Comparison of ENCODE assay signal across 36 mouse cellular contexts in the genomic region with DNA sequence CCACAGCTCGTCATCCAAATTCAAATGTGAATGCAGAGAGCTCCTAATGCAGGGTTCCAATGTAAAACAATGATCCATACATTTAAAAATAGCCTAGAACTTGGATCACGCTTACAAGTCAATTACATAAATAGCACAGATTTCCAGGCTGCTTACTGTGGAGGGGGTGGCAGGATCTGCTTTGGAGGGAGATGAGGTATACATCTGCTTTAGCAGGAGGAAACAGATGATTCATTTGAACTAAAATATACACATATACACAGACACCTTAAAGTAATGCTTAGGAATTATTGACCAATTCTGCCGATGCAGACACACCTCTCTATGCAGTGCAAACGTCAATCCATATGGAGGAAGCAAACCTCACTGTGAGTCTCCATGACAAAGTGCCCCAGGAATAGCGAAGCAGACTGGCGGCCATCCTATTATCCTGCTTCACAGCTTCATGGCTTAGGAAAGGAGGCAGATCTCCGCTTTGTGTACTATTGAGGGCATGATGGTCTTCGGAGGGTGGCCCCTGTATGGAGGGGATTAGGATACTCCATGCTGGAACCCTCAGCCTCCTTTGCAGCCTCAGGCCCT. TPM values are rescaled to one million over a fixed set of nuclear protein-coding genes. Genes with fewer than 3 reads are reported as not detected.
DNase-seq lines count a peak whose midpoint lies in the region; ATAC-seq lines count a peak whose summit lies in the region.
"Had no signal": no experiment of that assay in that cellular context is flagged by ENCODE, and none has a peak within 500 bp of the region (broad histone marks: within the 10 kb centered on the region; RNA-seq: fewer than 3 reads in every experiment).

No protein-coding gene starts in this region.

- no peaks in the 10 kb centered on the region for H3K4me1 ChIP-seq in midbrain, embryonic 15.5 days
- H3K4me1 ChIP-seq: embryonic facial prominence, embryonic 13.5 days; heart, embryonic 10.5 days; intestine, embryonic 15.5 days; limb, embryonic 12.5 days had no signal

- DNase-seq in layer of hippocampus, adult 11-12 months (ENCODE audit: low spot score): peak; percentile 45
- no peak for DNase-seq in layer of hippocampus, postnatal 10 days (ENCODE audit: low spot score in 2 of 2)
- peak; percentile 88 for DNase-seq in brain, adult 2 months (ENCODE audit: low read depth, low spot score)
- DNase-seq in right cerebral cortex, adult 2 months (ENCODE audit: low spot score in 2 of 2): peak; percentile 55 to 60
- no peak for DNase-seq in cerebellum, adult 9-11 months
- DNase-seq: adrenal gland, adult 2 months; B cell, adult 2 months; cerebellum, adult 11-12 months; cerebellum, postnatal 25 days; embryo, embryonic 11 days; kidney, postnatal 4 days; lung, adult 18-20 months; lung, postnatal 10 days; thymus, adult 2 months had no signal

- no peak overlapping the region for H3K4me3 ChIP-seq in midbrain, embryonic 15.5 days
- H3K4me3 ChIP-seq: embryonic facial prominence, embryonic 13.5 days; erythroblast, embryonic 14.5 days; heart, embryonic 10.5 days; intestine, embryonic 15.5 days; limb, embryonic 12.5 days had no signal

- H3K4me2 ChIP-seq in midbrain, embryonic 15.5 days: no peak overlapping the region
- H3K4me2 ChIP-seq: embryonic facial prominence, embryonic 13.5 days; intestine, embryonic 15.5 days; limb, embryonic 12.5 days; liver, embryonic 11.5 days; midbrain, embryonic 11.5 days had no signal

- H3K9ac ChIP-seq in midbrain, embryonic 15.5 days: no peak overlapping the region
- H3K9ac ChIP-seq: embryonic facial prominence, embryonic 13.5 days; intestine, embryonic 15.5 days; limb, embryonic 12.5 days had no signal

- ATAC-seq in frontal cortex, adult (ENCODE audit: low TSS enrichment): peak; percentile 82
- no peak for ATAC-seq in midbrain, embryonic 15.5 days (replicated peaks)
- ATAC-seq: hindbrain, embryonic 16.5 days; intestine, embryonic 15.5 days; Patski had no signal

- H3K9me3 ChIP-seq in midbrain, embryonic 15.5 days: no peaks in the 10 kb centered on the region
- H3K9me3 ChIP-seq: embryonic facial prominence, embryonic 13.5 days; heart, embryonic 10.5 days; intestine, embryonic 15.5 days; limb, embryonic 12.5 days had no signal

- H3K36me3 ChIP-seq in midbrain, embryonic 15.5 days (replicated peaks): no peaks in the 10 kb centered on the region
- H3K36me3 ChIP-seq: embryonic facial prominence, embryonic 13.5 days; G1E; heart, embryonic 10.5 days; intestine, embryonic 15.5 days; limb, embryonic 12.5 days had no signal

- WGBS in midbrain, embryonic 15.5 days: 68% methylated on average over 8 of the region's 8 CpGs

- H3K27me3 ChIP-seq in midbrain, embryonic 15.5 days (replicated peaks): no peaks in the 10 kb centered on the region
- H3K27me3 ChIP-seq: embryonic facial prominence, embryonic 13.5 days; intestine, embryonic 15.5 days; limb, embryonic 12.5 days had no signal

- no peak overlapping the region for H3K27ac ChIP-seq in midbrain, embryonic 15.5 days
- H3K27ac ChIP-seq: embryonic facial prominence, embryonic 13.5 days; heart, embryonic 10.5 days; intestine, embryonic 15.5 days; limb, embryonic 12.5 days had no signal

RNA-seq across cellular contexts. Expression of a gene that starts 57.6 kb away (rescaled TPM):
- total RNA-seq in layer of hippocampus, postnatal 10 days (2021): 1 to 10 TPM in 1 of 2 experiments, under 1 TPM in 1; 0.73 to 1.3 TPM
- polyA plus RNA-seq in midbrain, embryonic 15.5 days (2015; fragmentation: Nextera tagmentation; extraction: Ambion mirVana): 0.05 and 0.13 TPM in 2 replicates
- total RNA-seq: adrenal gland, adult 2 months; adrenal gland, postnatal 4 days; G1E; gastrocnemius, adult 8-10 months; hematopoietic stem cell, adult 5-6 weeks; megakaryocyte progenitor cell, adult 5-6 weeks; neutrophil, adult 5-6 weeks had no signal
- polyA plus RNA-seq: adrenal gland, adult 2 months; embryonic facial prominence, embryonic 13.5 days; G1E; kidney, embryonic 14.5 days; limb, embryonic 12.5 days; midbrain, embryonic 11.5 days; Patski; small intestine, adult 2 months; thymus, adult 2 months had no signal

RNA-seq across cellular contexts. Expression of a gene that starts 59.9 kb away (rescaled TPM):
- total RNA-seq in layer of hippocampus, postnatal 10 days (2021): 1 to 10 TPM; 2.5 to 2.8 TPM
- 0.17 and 0.37 TPM in 2 replicates for polyA plus RNA-seq in midbrain, embryonic 15.5 days (2015; fragmentation: Nextera tagmentation; extraction: Ambion mirVana)
- total RNA-seq: CH12.LX; gastrocnemius, adult 8-10 months; hematopoietic stem cell, adult 5-6 weeks; megakaryocyte progenitor cell, adult 5-6 weeks; monocyte, adult 5-6 weeks; neutrophil, adult 5-6 weeks had no signal
- polyA plus RNA-seq: adrenal gland, adult 2 months; embryonic facial prominence, embryonic 13.5 days; erythroblast, embryonic 14.5 days; G1E; intestine, embryonic 15.5 days; kidney, embryonic 14.5 days; limb, embryonic 12.5 days; liver, embryonic 11.5 days; small intestine, adult 2 months; stomach, embryonic 16.5 days had no signal

Comparison
In these comparisons a context has a peak if more than half of its experiments do, and no peak if none do; other contexts are left out.
1. DNase-seq: peak in layer of hippocampus, adult 11-12 months (single experiment), brain, adult 2 months (single experiment) and right cerebral cortex, adult 2 months (2 of 2); none in layer of hippocampus, postnatal 10 days (0 of 2) and cerebellum, adult 9-11 months (single experiment).